Mouse (Mus musculus): ENCODE data around the gene 1700029F12Rik. TPM values are rescaled to one million over a fixed set of nuclear protein-coding genes. Genes with fewer than 3 reads are reported as not detected.
A peak's percentile ranks its signal among the peaks of the same experiment; 100 is the strongest.

The 1700029F12Rik gene
- polyA plus RNA-seq, 1 experiment from 2014 or later, result not detected

- H3K27me3 ChIP-seq (ENCODE audit: control insufficient read depth, insufficient read depth, low read length), result no peaks in the 10 kb centered on the region
- peak; percentile 61 for ATAC-seq (ENCODE audit: insufficient read depth, low FRiP score, low TSS enrichment)
- no peaks in the 10 kb centered on the region for H3K36me3 ChIP-seq (ENCODE audit: control insufficient read depth, insufficient read depth, low read length)
- H3K4me3 ChIP-seq (ENCODE audit: low read depth, low read length), result peak overlapping the region; percentile 31
- H3K27ac ChIP-seq (ENCODE audit: low read depth, low read length), result no peak overlapping the region
- H3K4me2 ChIP-seq (ENCODE audit: low read depth), result peak overlapping the region; percentile 80
- no peaks in the 10 kb centered on the region for H3K4me1 ChIP-seq (ENCODE audit: control insufficient read depth, insufficient read depth, low read length)
- DNase-seq (ENCODE audit: low spot score), result peak; percentile 61
- no peaks in the 10 kb centered on the region for H3K9me3 ChIP-seq (ENCODE audit: control insufficient read depth, low read length)
- H3K9ac ChIP-seq (ENCODE audit: low read length), result peak overlapping the region; percentile 75
- WGBS, result 2% methylated on average over 19 of the region's 19 CpGs
Observed at GRCm38 (mm10) chr13:97008266-97009153, 25.7 kb downstream of the 1700029F12Rik start.

- no peak overlapping the region for H3K27ac ChIP-seq (ENCODE audit: low read depth, low read length)
- under 1% methylated on average over 18 of the region's 21 CpGs for WGBS
Observed at GRCm38 (mm10) chr13:97007501-97008265, 26.5 kb downstream of the 1700029F12Rik start.

GRCm38 (mm10) chr13:97006784-97007183, 27.4 kb downstream of the 1700029F12Rik start:
- Histone ChIP-seq H3K4me2 (ENCODE audit: low read depth) (no peak overlapping the region; the same call in 1 of the 2 replicates), H3K9ac (ENCODE audit: low read length) (no peak overlapping the region), H3K27ac (ENCODE audit: low read depth, low read length) (no peak overlapping the region), H3K4me1 (ENCODE audit: control insufficient read depth, insufficient read depth, low read length) (no peaks in the 10 kb centered on the region), H3K27me3 (ENCODE audit: control insufficient read depth, insufficient read depth, low read length) (no peaks in the 10 kb centered on the region), H3K9me3 (ENCODE audit: control insufficient read depth, low read length) (no peaks in the 10 kb centered on the region), H3K36me3 (ENCODE audit: control insufficient read depth, insufficient read depth, low read length) (no peaks in the 10 kb centered on the region), H3K4me3 (ENCODE audit: low read depth, low read length) (no peak overlapping the region; the same call in 1 of the 2 replicates)
- ATAC-seq (ENCODE audit: insufficient read depth, low FRiP score, low TSS enrichment) (peak; percentile 22; the same call in 1 of the 2 replicates), DNase-seq (ENCODE audit: low spot score) (no peak)
- WGBS, result 59% methylated on average over 2 of the region's 2 CpGs

More at GRCm38 (mm10) chr13:97007501-97008265, 26.5 kb downstream of the 1700029F12Rik start:
- Histone ChIP-seq H3K9ac (ENCODE audit: low read length) (peak overlapping the region; percentile 54), H3K36me3 (ENCODE audit: control insufficient read depth, insufficient read depth, low read length) (no peaks in the 10 kb centered on the region), H3K4me3 (ENCODE audit: low read depth, low read length) (peak overlapping the region; percentile 31), H3K4me2 (ENCODE audit: low read depth) (peak overlapping the region; percentile 80), H3K27me3 (ENCODE audit: control insufficient read depth, insufficient read depth, low read length) (no peaks in the 10 kb centered on the region), H3K9me3 (ENCODE audit: control insufficient read depth, low read length) (no peaks in the 10 kb centered on the region), H3K4me1 (ENCODE audit: control insufficient read depth, insufficient read depth, low read length) (no peaks in the 10 kb centered on the region)
- ATAC-seq (ENCODE audit: insufficient read depth, low FRiP score, low TSS enrichment), result peak; percentile 84
- peak; percentile 65 for DNase-seq (ENCODE audit: low spot score)

- 58% methylated on average over 1 of the region's 1 CpGs for WGBS
- no peaks in the 10 kb centered on the region for H3K4me1 ChIP-seq (ENCODE audit: control insufficient read depth, insufficient read depth, low read length)
- no peak overlapping the region for H3K4me2 ChIP-seq (ENCODE audit: low read depth)
- ATAC-seq (ENCODE audit: insufficient read depth, low FRiP score, low TSS enrichment) (no peak), DNase-seq (ENCODE audit: low spot score) (no peak)
- no peak overlapping the region for H3K9ac ChIP-seq (ENCODE audit: low read length)
- no peak overlapping the region for H3K27ac ChIP-seq (ENCODE audit: low read depth, low read length)
- H3K36me3 ChIP-seq (ENCODE audit: control insufficient read depth, insufficient read depth, low read length), result no peaks in the 10 kb centered on the region
- no peaks in the 10 kb centered on the region for H3K27me3 ChIP-seq (ENCODE audit: control insufficient read depth, insufficient read depth, low read length)
- no peak overlapping the region for H3K4me3 ChIP-seq (ENCODE audit: low read depth, low read length)
- no peaks in the 10 kb centered on the region for H3K9me3 ChIP-seq (ENCODE audit: control insufficient read depth, low read length)
Observed at GRCm38 (mm10) chr13:96997080-96997479, 37.1 kb downstream of the 1700029F12Rik start.

- ATAC-seq (ENCODE audit: insufficient read depth, low FRiP score, low TSS enrichment), result no peak
- Histone ChIP-seq H3K9me3 (ENCODE audit: control insufficient read depth, low read length) (no peaks in the 10 kb centered on the region), H3K4me3 (ENCODE audit: low read depth, low read length) (no peak overlapping the region), H3K4me1 (ENCODE audit: control insufficient read depth, insufficient read depth, low read length) (no peaks in the 10 kb centered on the region), H3K4me2 (ENCODE audit: low read depth) (no peak overlapping the region), H3K9ac (ENCODE audit: low read length) (no peak overlapping the region), H3K36me3 (ENCODE audit: control insufficient read depth, insufficient read depth, low read length) (no peaks in the 10 kb centered on the region), H3K27me3 (ENCODE audit: control insufficient read depth, insufficient read depth, low read length) (no peaks in the 10 kb centered on the region), H3K27ac (ENCODE audit: low read depth, low read length) (no peak overlapping the region)
- 81% methylated on average over 5 of the region's 5 CpGs for WGBS
- DNase-seq (ENCODE audit: low spot score), result no peak
Observed at GRCm38 (mm10) chr13:96995243-96995642, 38.9 kb downstream of the 1700029F12Rik start.

GRCm38 (mm10) chr13:96993291-96993989, 40.7 kb downstream of the 1700029F12Rik start:
- ATAC-seq (ENCODE audit: insufficient read depth, low FRiP score, low TSS enrichment), result no peak

GRCm38 (mm10) chr13:96990561-96991265, 43.4 kb downstream of the 1700029F12Rik start:
- no peak for DNase-seq (ENCODE audit: low spot score)
- no peak for ATAC-seq (ENCODE audit: insufficient read depth, low FRiP score, low TSS enrichment)
- WGBS, result 88% methylated on average over 14 of the region's 14 CpGs
- Histone ChIP-seq H3K9ac (ENCODE audit: low read length) (no peak overlapping the region), H3K4me2 (ENCODE audit: low read depth) (no peak overlapping the region), H3K27ac (ENCODE audit: low read depth, low read length) (no peak overlapping the region), H3K4me1 (ENCODE audit: control insufficient read depth, insufficient read depth, low read length) (no peaks in the 10 kb centered on the region), H3K36me3 (ENCODE audit: control insufficient read depth, insufficient read depth, low read length) (no peaks in the 10 kb centered on the region), H3K4me3 (ENCODE audit: low read depth, low read length) (no peak overlapping the region), H3K27me3 (ENCODE audit: control insufficient read depth, insufficient read depth, low read length) (no peaks in the 10 kb centered on the region), H3K9me3 (ENCODE audit: control insufficient read depth, low read length) (no peaks in the 10 kb centered on the region)

More at GRCm38 (mm10) chr13:96993291-96993989, 40.7 kb downstream of the 1700029F12Rik start:
- Histone ChIP-seq H3K4me2 (ENCODE audit: low read depth) (no peak overlapping the region), H3K9me3 (ENCODE audit: control insufficient read depth, low read length) (no peaks in the 10 kb centered on the region), H3K4me1 (ENCODE audit: control insufficient read depth, insufficient read depth, low read length) (no peaks in the 10 kb centered on the region), H3K36me3 (ENCODE audit: control insufficient read depth, insufficient read depth, low read length) (no peaks in the 10 kb centered on the region), H3K9ac (ENCODE audit: low read length) (no peak overlapping the region), H3K27ac (ENCODE audit: low read depth, low read length) (no peak overlapping the region), H3K27me3 (ENCODE audit: control insufficient read depth, insufficient read depth, low read length) (no peaks in the 10 kb centered on the region), H3K4me3 (ENCODE audit: low read depth, low read length) (no peak overlapping the region)
- no peak for DNase-seq (ENCODE audit: low spot score)
- 42% methylated on average over 8 of the region's 8 CpGs for WGBS

- DNase-seq (ENCODE audit: low spot score) (no peak), ATAC-seq (ENCODE audit: insufficient read depth, low FRiP score, low TSS enrichment) (no peak)
- H3K4me2 ChIP-seq (ENCODE audit: low read depth), result no peak overlapping the region
- H3K9ac ChIP-seq (ENCODE audit: low read length), result no peak overlapping the region
- no peaks in the 10 kb centered on the region for H3K4me1 ChIP-seq (ENCODE audit: control insufficient read depth, insufficient read depth, low read length)
- H3K27ac ChIP-seq (ENCODE audit: low read depth, low read length), result no peak overlapping the region
- 90% methylated on average over 3 of the region's 3 CpGs for WGBS
- H3K36me3 ChIP-seq (ENCODE audit: control insufficient read depth, insufficient read depth, low read length), result no peaks in the 10 kb centered on the region
- H3K27me3 ChIP-seq (ENCODE audit: control insufficient read depth, insufficient read depth, low read length), result no peaks in the 10 kb centered on the region
- no peaks in the 10 kb centered on the region for H3K9me3 ChIP-seq (ENCODE audit: control insufficient read depth, low read length)
- no peak overlapping the region for H3K4me3 ChIP-seq (ENCODE audit: low read depth, low read length)
Observed at GRCm38 (mm10) chr13:96990045-96990444, 44.1 kb downstream of the 1700029F12Rik start.
